Mouse (Mus musculus) bone marrow macrophage, adult 2 months (primary cell): ENCODE data around the gene Gm20481.

Experiments
- CTCF ChIP-seq: IDR thresholded peaks from 2 replicates; pipeline ENCODE4 v1.5.1; 2012; ENCODE audit warnings: low read depth, mild to moderate bottlenecking, low read length, moderate library complexity
- POLR2A ChIP-seq: IDR thresholded peaks from 2 replicates; pipeline ENCODE4 v1.6.1; 2012; ENCODE audit warnings: mild to moderate bottlenecking, low read depth, low read length, borderline replicate concordance

GRCm38 (mm10) chr17:34994751-34995150 is 25.0 kb downstream of the Gm20481 start:
- TF ChIP-seq CTCF, result no peak
- no peak for TF ChIP-seq POLR2A
